Comparison of ENCODE assay signal across 8 mouse cellular contexts in the genomic region with DNA sequence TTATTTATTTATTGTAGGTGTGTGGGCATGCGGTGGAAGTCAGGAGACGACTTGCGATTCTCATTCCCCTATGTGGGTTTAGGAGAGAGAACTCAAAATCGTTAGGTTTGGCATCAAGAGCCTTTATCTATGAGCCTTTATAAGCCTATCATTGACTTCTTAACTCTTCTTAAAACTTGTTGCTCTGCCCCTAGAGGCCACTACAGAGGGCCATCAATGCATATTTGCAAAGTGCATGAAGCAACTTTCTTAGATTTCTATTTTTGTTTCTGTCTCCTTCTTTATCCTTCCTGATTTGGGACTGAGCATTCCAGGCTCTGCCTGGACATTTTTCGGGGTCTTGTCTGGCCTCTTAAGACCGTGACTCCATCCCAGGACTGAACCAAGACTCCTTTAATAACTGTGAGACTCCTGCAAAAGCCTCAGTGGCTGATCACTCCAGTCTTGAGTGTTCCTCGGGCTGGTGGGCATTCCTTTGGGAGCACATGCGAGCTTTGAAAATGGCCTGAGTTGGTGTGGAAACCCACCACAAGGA. TPM values are rescaled to one million over a fixed set of nuclear protein-coding genes. Genes with fewer than 3 reads are reported as not detected.
DNase-seq lines count a peak whose midpoint lies in the region; ATAC-seq and TF ChIP-seq lines count a peak whose summit lies in the region.

No protein-coding gene starts in this region.

- TF ChIP-seq EP300 in liver, postnatal 0 days (IDR thresholded peaks at IDR 0.05; ENCODE audit: low read depth) = no peak

- TF ChIP-seq CTCF in liver, postnatal 0 days (IDR thresholded peaks at IDR 0.05; ENCODE audit: low read depth) = peak; percentile 64

- H3K36me3 ChIP-seq in kidney, embryonic 14.5 days (ENCODE audit: control insufficient read depth, insufficient read depth, low read length) = 0 out of 2 replicates have a peak, but pooled peaks cover 3% of the 10 kb centered on the region
- H3K36me3 ChIP-seq in liver, postnatal 0 days (replicated peaks; ENCODE audit: insufficient read depth, low read length) = no peaks in the 10 kb centered on the region
- H3K36me3 ChIP-seq in stomach, embryonic 15.5 days = no peaks in the 10 kb centered on the region; the same call in 1 of the 2 replicates

- no peak for DNase-seq in kidney, postnatal 4 days
- peak; percentile 64 for DNase-seq in R1 (ENCODE audit: low read depth, low spot score)
- DNase-seq in liver, postnatal 0 days = no peak
- no peak for DNase-seq in gastrocnemius, postnatal 4 days (ENCODE audit: low spot score in 2 of 2)
- no peak for DNase-seq in gastrocnemius, adult 18-20 months (ENCODE audit: low spot score)

- no peaks in the 10 kb centered on the region for H3K9me3 ChIP-seq in kidney, embryonic 14.5 days (ENCODE audit: control insufficient read depth, low read length)
- H3K9me3 ChIP-seq in liver, postnatal 0 days (ENCODE audit: low read length) = no peaks in the 10 kb centered on the region
- no peaks in the 10 kb centered on the region for H3K9me3 ChIP-seq in stomach, embryonic 15.5 days

- 21% methylated on average over 8 of the region's 8 CpGs for WGBS in kidney, embryonic 14.5 days
- WGBS in liver, postnatal 0 days (ENCODE audit: insufficient replicate concordance) = 14% methylated on average over 8 of the region's 8 CpGs
- WGBS in stomach, embryonic 15.5 days = 19% methylated on average over 8 of the region's 8 CpGs

- peak; percentile 13 for ATAC-seq in kidney, embryonic 14.5 days (ENCODE audit: low FRiP score, low TSS enrichment)
- peak; percentile 52 to 60 for ATAC-seq in hematopoietic stem cell, adult 5-6 weeks (replicated peaks in 1 of 2; ENCODE audit: insufficient read depth in 1 of 2, low FRiP score in 2 of 2, low TSS enrichment in 1 of 2, low read depth in 1 of 2, poor library complexity in 2 of 2, severe bottlenecking in 2 of 2)
- peak; percentile 64 for ATAC-seq in liver, postnatal 0 days
- ATAC-seq in stomach, embryonic 15.5 days (ENCODE audit: insufficient read depth, low FRiP score, low read depth) = no peak

- H3K4me1 ChIP-seq in kidney, embryonic 14.5 days (ENCODE audit: control insufficient read depth, insufficient read depth, low read length) = 0 out of 2 replicates have a peak, but pooled peaks cover 8% of the 10 kb centered on the region
- H3K4me1 ChIP-seq in liver, postnatal 0 days (ENCODE audit: insufficient read depth) = peaks cover 16% of the 10 kb centered on the region
- H3K4me1 ChIP-seq in stomach, embryonic 15.5 days = peaks cover 8% of the 10 kb centered on the region; the same call in 1 of the 2 replicates

- H3K4me3 ChIP-seq in kidney, embryonic 14.5 days (ENCODE audit: low read length) = peak overlapping the region; percentile 91
- peak overlapping the region; percentile 91 for H3K4me3 ChIP-seq in liver, postnatal 0 days (ENCODE audit: low read depth, low read length)
- H3K4me3 ChIP-seq in stomach, embryonic 15.5 days (replicated peaks) = peak overlapping the region; percentile 96

- no peaks in the 10 kb centered on the region for H3K27me3 ChIP-seq in kidney, embryonic 14.5 days (ENCODE audit: control insufficient read depth, insufficient read depth, low read length)
- no peaks in the 10 kb centered on the region for H3K27me3 ChIP-seq in liver, postnatal 0 days (ENCODE audit: insufficient read depth, low read length)
- H3K27me3 ChIP-seq in stomach, embryonic 15.5 days (replicated peaks) = no peaks in the 10 kb centered on the region

- H3K27ac ChIP-seq in kidney, embryonic 14.5 days (ENCODE audit: low read depth, low read length) = peak overlapping the region; percentile 95; the same call in 1 of the 2 replicates
- peak overlapping the region; percentile 85 for H3K27ac ChIP-seq in liver, postnatal 0 days (ENCODE audit: low read depth)
- peak overlapping the region; percentile 93 for H3K27ac ChIP-seq in stomach, embryonic 15.5 days

- peak overlapping the region; percentile 94; the same call in 1 of the 2 replicates for H3K9ac ChIP-seq in kidney, embryonic 14.5 days (ENCODE audit: low read depth, low read length)
- peak overlapping the region; percentile 91 for H3K9ac ChIP-seq in liver, postnatal 0 days (replicated peaks)
- no peak overlapping the region; the same call in 1 of the 2 replicates for H3K9ac ChIP-seq in stomach, embryonic 15.5 days

- peak overlapping the region; percentile 47 for H3K4me2 ChIP-seq in kidney, embryonic 14.5 days (replicated peaks; ENCODE audit: low read depth, low read length)
- peak overlapping the region; percentile 98 for H3K4me2 ChIP-seq in liver, postnatal 0 days (ENCODE audit: low read depth, low read length)
- H3K4me2 ChIP-seq in stomach, embryonic 15.5 days = peak overlapping the region; percentile 77

RNA-seq across cellular contexts. Expression of gene Swap70, which starts 0.4 kb away (rescaled TPM):
- 15.7 and 30.3 TPM in 2 replicates for polyA plus RNA-seq in kidney, embryonic 14.5 days (2014; fragmentation: Nextera tagmentation; extraction: Ambion mirVana)
- total RNA-seq in hematopoietic stem cell, adult 5-6 weeks (2017) = 90.0 and 96.9 TPM in 2 replicates
- polyA plus RNA-seq in liver, postnatal 0 days (2015; fragmentation: Nextera tagmentation; extraction: Ambion mirVana) = 5.2 and 7.2 TPM in 2 replicates
- 22.5 and 25.8 TPM in 2 replicates for polyA plus RNA-seq in stomach, embryonic 15.5 days (2015; fragmentation: Nextera tagmentation; extraction: Ambion mirVana)
- 10 to 100 TPM; 17.9 to 20.0 TPM for total RNA-seq in gastrocnemius, postnatal 4 days (2021)
- 1 to 10 TPM; 5.5 to 8.0 TPM for total RNA-seq in gastrocnemius, adult 18-20 months (2021)

Comparison
In these comparisons a context has a peak if more than half of its experiments do, and no peak if none do; other contexts are left out.
1. H3K4me2 ChIP-seq: peak in every context shown above with its lines; median percentile 98 in liver, postnatal 0 days; 77 in stomach, embryonic 15.5 days; 47 in kidney, embryonic 14.5 days.